Mouse (Mus musculus) mouse trophoblast stem cell (cell line): ENCODE measurements around the gene Zfp106.

Experiments
- in situ Hi-C, 2 experiments: fragments of 300-500 bp; cut with MseI, MboI; formaldehyde crosslinking; loops; 2 replicates in 1 of 2; 3 replicates in 1 of 2; pipeline ENCODE4 v1.15.1; 2025

Zfp106 gene

DNA sequence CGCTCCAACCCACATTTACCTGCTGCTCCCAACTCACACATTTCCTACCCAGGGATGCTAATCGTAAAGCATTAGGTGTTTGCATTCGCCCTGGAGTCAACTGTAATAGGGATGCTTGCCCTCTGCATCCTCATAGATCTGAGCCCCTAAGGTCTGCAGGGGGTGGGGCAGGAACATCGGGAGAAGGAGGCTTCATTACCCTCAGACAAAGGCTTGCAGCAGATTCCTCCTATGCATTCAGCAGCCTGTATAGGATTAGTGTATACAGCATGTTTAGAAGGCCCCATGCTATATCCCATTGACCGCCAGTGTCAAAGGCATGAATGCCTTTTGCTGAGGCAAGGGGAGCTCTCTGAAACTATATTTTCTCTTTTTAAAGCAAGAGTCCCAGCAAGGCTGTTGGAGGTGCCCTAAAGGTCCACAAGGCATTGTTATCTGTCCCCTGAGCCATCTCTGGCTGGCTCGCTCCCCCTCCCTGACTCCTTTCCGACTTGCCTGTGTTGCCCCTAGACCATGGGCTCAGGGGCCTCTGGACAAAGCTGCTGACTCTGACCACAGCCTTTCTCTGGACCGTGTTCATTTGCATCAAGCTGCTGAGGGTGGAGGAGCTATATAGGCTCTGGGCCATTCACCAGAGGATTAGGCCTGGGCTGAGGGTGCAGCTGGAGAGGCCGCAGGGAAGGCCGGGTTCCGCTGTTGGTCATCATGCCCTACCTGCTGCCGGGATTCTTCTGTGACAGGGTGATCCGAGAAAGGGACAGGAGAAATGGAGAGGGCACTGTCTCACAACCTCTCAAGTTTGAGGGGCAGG is 87.2 kb downstream of the Zfp106 start:
- in situ Hi-C loops: no loop called here

- in situ Hi-C loops: no loop called here
These were observed 92.8 kb downstream of the Zfp106 start for GRCm38 (mm10) chr2:120470856-120471255.

DNA sequence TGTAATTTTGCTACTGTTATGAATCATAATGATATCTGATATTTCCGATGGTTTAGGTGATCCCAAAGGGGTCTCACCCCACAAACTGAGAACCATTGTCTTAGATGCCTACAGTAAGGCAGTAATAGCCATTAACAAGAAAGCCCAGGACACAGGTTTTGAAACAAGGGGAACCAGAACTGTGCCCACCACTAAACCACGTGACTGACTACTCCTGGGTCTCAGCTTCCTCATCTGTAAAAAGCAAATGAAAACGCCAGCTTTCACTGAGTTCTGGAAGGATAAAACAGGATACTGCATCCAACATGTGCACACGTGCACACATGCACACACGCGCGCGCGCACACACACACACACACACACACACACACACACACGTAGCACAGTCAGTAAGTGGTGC is 93.9 kb downstream of the Zfp106 start:
- in situ Hi-C loops: no loop called here

GRCm38 (mm10) chr2:120469220-120469619 is 94.4 kb downstream of the Zfp106 start:
- in situ Hi-C loops: no loop called here

DNA sequence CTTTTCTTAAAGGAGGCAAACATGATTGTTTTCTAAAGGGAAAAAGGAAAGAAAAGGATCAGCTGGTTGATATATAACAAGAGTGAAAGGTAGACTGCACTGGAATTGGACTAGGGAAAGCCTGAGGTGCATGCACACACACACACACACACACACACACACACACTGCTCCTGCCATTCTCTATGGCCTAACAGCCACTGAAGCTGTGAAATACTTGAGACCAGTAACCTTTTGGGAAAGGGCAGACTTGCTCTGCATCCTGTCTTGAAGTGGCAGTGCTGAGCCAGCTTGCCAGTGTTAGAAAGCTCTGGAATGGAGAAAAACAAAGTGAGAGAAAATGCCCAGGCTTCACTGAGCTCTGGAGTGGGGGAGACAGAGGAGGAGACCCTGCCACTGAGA is 95.6 kb downstream of the Zfp106 start:
- in situ Hi-C loops: no loop called here

DNA sequence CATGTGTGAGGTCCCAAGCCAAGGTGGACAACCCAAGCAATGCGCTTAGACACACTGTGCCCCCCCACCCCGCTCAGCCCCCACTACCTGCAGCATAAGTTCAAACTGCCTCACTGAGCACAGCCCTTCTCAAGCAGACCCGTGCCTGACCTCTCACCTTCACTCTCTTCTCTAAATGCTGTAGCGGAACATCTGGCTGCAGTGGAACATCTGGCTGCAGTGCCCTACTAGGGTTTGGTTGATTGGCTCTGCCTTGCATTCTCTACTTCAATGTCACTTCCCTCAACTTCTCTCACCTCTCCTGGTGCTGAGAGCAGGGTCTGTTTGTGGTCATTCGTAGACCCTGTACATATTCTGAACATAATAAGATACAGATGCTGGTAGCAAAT is 98.3 kb downstream of the Zfp106 start:
- in situ Hi-C loops: no loop called here

DNA sequence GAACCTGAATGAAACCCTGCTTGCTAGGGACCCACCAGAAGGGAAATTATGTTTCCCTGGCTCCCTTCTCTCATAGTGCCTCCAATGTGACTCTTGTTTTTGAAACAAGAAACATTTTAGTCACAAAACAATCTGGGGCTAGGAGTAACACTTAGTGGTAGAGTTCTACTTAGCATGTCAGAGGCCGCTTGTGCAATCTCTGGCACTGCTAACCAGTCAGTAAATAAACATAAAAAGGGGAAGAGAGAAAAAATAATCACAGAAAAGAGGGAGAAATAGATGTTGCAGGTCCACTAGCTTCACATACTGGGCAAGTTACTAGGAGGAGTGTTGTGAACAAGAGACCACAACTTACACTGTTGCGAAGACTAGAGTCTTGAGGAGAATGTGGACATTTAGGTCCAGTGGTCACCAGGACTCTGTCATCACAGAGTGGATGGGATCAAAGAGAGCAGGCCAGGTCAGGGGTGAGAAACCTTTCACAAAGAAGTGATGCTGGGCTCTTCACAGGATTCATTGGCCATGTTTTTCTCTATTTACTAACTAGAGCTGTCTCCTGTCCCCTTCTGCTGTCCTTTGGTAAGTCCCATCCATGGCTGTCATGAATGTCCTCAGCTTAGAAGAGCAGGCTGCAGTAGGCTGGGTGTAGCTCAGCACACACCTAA is 98.8 kb downstream of the Zfp106 start:
- in situ Hi-C loops: no loop called here

- in situ Hi-C loops: no loop called here
These were observed 99.6 kb downstream of the Zfp106 start for GRCm38 (mm10) chr2:120464091-120464490.

- in situ Hi-C loops: no loop called here
These were observed 100.3 kb downstream of the Zfp106 start for GRCm38 (mm10) chr2:120463328-120463727.

DNA sequence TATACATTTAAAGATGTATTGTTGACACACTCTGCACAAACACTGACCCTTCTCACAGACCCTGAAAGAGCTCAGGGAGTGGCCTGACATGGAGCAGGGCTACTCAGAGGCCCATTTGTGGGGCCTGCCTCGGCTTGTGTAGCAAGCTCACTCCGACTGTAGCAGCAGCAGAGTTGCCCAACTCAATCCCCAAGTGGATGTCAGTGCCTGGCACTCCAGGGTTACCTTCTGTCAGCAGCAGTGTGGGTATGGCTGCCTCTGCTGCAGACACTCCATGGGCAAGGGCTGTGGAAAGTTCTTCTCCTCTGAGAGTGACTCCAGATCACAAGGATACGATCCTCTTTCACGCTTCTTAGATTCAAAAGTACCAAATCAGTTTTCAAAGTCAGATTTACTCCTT is 103.4 kb downstream of the Zfp106 start:
- in situ Hi-C loops: no loop called here
